Mouse (Mus musculus) right cerebral cortex, adult 2 months (tissue): ENCODE measurements around the gene Sesn1.
A peak's percentile ranks its signal among the peaks of the same experiment; 100 is the strongest.

Source experiments
- DNase-seq, 2 experiments: peaks; one replicate each; pipeline ENCODE4 v3.0.0; 2021 to 2022; ENCODE audit warnings: low spot score in 2 of 2

Sesn1 gene

DNA sequence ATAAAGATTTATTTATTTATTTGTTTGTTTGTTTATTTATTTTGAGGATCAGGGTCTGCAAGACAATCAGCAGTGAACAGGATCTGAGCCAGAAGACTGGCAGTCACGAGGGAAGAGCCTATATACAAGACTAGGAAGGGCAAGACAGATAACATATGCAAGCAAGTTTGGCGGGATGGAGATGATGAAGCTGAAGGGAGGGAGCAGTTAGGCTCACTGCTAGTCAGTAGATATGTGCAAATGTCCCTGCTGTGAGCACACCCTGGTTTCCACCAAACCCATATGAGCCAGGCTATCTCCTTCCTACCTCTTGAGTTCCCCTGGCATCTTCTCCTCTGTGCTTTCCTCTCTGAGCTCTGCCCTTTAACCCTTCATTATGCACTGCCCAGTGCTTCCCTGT, 61.8 kb downstream of the Sesn1 start:
- DNase-seq, result no peak

DNA sequence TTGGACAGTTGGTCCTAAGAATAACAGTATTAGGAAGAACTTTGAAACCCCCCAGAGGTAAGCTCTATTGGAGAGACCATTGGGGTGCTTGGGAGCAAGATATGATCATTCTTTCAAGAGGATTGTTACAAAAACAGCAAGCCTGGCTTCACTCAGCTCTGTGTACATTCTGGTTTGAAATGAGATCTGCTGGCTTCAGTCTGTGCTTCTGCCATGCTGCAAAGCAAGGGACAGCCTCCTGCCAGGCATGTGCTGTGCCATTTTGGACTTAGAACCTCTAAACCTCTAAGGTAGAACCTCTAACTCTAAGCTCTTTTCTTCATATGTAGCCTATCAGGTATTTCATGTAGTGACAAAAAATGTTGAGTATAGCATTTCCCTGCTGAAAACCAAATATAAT, 65.9 kb downstream of the Sesn1 start:
- no peak for DNase-seq

DNA sequence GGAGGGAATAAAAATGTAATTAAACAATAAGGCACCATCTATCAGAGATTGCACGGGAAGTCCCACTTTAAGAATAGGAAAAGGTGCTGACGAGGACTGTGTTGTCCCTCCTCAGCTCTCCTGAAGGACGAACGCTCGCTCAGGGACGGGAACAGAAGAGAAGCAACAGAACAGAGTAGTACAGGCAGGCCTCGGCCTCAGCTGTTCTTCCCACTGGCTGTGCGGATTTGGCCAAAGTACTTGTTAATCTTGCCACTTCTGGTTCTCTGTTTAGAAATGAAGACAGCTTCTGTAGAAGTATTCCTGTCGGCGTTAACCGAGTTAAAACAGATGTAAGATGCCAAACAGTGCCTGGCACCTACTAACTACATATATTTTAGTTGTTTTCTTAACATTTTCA, 68.6 kb downstream of the Sesn1 start:
- no peak for DNase-seq

DNA sequence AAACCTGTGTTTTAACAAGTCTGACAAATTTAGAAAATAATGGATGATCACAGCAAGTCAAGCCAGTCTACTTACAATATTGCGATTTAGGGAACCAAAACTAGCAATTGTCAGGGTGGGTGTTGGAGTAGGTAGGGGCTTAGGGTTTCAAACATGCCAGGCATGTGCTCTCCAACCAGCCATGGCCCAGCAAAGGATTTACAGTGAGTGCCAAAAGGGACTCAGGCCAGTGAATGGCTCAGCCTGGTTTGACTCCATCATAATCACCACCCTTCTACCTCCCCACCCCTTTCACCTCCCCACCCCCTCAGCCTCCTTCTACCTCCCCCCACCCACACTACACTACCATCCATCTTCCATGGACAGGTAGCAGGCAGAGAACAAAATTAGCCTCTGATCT, 69.9 kb downstream of the Sesn1 start:
- DNase-seq, result no peak

DNA sequence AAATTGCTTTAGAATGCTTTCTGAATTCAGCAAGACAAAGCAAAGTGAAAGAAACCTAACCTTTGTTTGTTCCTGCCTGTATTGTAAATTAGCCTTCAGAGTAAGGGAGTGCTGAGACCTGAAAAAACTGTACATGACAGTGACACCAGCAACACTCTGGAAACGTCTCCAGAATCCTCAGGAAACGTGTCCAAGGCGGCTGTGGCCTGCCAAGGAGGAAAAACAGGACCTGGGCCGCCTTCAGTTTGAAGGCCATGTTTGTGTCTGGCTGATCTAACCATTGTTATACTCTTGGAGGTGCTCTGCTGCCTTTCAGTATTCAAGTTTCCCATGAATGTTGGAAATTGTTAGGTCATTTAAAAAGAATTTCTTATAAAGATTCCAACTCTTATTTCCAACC, 70.5 kb downstream of the Sesn1 start:
- DNase-seq, result no peak

DNA sequence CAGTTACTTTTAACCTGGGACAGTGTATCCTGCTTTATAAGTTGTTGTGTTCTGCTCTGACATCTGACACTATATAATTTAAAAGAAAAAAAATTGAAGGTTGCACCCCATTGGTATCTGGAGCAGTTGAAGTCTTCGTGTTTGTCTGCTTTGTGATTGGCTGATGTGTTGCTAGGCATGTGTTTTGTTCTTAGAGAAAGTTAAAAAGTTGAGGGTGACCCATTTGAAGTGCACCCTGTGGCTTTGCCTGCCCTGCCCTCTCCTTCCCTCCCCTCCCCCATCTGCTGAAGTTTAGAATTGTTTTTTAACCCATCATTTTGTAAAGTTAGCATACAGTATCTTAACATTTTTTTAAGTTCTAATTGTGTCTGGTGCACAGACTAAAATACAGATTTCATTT, 71.0 kb downstream of the Sesn1 start:
- no peak for DNase-seq

DNA sequence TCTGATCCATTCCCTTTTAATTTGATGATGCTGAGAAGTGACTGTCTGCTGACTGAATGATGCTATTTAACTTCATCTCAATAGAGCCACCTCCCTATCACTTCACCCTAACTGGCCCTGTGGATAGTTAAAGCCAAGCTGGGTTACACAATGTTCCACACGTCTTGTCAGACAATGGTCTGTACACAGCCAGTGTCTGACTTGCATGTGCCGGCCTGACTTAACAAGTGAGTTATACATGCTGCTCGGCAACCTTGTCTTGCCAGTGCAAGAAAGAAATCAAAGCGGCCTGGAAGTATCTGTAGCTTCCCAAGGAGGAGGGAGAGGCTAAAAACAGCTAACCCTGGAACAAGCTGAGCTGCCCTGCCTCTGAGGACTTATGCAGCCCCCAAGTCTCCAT, 71.7 kb downstream of the Sesn1 start:
- DNase-seq, result no peak

DNA sequence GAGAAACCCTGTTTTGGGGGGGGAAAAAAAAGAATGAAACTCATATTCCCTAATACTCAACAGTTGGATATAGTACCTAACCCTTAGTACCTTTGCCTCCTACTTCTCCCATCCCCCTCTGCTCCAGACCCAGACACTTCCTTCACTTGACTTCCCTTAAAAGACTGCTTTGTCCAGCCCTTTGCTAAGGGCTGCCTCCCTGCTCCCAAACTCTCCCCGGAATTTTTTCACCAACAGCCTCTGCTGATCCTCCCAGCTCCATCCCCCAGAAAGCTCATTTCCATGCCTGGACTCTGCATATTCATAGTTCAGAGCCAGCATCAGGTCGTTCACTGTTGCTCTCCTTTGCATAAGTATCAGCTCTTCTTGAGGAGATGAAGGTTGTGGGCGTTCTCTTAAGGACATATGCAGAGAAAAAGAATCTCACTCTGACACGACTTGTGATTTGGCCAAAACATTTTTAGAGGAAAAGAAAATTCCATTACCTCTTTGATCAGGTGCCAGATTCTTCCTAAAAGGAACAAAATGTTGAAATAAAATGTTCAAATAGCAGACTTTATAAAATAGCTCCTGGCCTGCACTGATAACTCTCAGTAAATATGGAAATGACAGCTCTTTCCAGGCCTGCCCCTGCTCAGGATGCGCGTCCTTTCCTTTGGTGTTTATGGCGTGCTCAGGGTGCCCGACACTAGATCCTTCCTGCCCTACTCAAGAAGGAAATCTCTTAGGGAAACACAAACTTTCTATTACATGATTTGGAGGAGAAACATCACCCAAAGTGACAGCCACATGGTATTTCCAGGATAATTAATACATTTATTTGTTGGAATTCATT, 74.2 kb downstream of the Sesn1 start:
- no peak for DNase-seq

DNA sequence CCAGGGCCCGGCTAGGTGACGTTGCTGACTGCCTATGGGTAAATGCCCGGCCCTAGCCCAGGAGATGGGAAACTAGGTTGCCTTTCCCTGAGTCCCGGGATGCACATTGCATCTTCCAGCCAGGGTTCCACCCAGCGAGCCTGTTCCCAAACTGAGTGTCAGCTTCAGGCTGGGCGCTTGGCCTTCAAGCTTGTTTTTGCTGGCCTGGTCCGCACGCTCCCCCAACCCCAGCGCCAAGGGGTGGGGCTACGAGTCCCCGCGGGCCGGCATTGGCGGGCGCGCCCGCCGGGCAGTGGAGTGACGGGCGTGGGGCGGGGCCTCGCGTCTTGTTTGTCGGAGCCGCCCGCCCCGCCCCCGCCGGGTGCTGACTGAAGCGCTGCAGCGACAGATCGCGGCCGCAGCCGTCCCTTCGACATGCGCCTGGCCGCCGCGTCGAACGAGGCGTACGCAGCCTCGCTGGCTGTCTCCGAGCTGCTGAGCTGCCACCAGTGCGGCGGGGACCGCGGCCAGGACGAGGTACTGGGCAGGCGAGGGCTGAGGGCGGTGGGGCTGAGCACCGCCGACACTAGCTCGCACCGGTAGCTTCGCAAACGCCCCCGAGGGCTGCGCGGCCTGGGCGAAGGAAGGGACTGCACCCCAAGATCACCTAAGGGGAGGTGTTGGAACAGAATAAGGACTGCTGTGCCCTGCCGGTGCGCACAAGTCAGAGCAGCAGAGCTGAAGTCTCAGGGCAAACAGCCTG, 77.5 kb downstream of the Sesn1 start:
- DNase-seq, result peak; percentile 88 to 94

DNA sequence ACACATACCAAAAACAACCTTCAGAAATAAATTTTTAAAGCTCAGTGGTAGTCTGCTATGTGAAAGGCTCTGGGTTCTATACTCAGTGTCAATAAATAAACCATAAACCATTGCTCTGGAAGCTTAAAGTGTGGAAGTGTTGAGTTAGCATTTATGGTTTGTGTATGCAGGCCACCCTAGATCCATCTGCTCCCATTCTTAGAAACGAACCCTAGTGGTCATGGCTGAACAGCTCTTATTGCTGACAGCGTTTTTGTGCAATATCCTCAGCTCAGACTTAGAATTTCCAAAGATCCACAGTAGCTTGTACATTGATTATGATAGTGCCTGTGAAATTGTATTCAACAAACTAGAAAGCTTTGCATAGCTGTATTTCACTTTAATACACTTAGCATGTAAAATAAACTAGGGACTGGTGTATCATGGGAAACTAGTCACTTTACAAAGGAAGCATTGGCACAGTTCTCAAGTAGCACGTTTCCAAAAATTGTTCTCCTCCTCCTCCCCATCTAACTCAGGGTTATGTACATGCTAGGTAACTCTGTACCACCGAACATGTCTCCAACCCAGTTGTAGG, 78.7 kb downstream of the Sesn1 start:
- DNase-seq, result no peak

DNA sequence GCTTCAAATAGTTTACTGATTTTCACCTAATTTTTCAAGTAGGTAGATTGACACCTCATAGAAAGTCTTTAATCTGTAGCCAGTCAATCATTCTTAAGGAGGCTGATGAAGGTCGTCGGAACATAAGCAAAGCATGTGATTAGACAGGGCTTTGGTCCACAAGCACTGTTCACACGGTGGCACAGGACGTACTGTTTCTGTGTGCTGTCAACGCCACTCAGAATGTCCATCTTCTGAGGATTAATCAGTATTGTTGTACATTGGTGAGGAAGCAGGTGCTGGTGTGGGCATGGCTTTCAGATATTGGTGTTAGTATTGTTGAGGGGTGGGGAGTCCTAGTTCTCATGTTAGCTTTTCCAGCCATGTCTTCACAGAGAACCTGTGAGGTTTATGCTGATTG, 79.8 kb downstream of the Sesn1 start:
- no peak for DNase-seq

DNA sequence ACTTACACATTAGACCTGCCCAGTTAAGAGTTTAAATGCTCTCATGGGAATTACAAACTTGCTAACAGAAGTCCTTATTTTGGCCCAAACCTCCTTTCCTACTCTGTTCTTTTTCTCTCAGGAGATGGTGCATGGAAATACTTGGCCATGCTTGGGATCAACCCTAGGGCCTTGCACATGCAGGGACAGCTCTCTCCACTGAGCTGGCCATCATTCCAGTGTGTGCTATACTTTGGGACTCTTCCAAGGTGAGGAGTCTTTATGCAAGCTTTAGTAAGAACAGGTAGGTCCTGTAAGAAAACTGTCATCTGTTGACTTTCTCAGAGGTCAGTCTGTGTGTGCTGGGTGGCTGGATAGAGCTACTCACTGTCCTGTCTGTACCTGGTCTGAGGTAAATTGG, 80.8 kb downstream of the Sesn1 start:
- DNase-seq, result no peak

DNA sequence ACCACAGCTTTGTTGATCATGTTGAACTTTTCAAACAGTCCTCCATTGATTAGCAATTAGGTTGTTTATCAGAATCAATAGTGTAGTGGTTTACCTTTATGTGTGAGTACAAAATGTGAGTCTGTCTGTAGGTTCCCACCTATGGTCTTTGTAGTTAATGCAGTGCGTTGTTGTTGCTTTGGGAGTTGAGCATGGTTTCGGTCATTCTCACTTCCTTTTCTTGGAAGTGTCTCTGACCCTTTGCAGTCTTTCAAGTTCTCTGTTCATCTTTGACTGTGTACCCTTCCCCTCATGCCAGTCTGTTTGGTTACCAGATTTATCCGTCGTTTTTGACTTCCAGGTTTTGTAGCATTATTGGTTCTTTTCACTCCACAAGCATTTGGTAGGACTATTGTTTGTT, 81.6 kb downstream of the Sesn1 start:
- no peak for DNase-seq

DNA sequence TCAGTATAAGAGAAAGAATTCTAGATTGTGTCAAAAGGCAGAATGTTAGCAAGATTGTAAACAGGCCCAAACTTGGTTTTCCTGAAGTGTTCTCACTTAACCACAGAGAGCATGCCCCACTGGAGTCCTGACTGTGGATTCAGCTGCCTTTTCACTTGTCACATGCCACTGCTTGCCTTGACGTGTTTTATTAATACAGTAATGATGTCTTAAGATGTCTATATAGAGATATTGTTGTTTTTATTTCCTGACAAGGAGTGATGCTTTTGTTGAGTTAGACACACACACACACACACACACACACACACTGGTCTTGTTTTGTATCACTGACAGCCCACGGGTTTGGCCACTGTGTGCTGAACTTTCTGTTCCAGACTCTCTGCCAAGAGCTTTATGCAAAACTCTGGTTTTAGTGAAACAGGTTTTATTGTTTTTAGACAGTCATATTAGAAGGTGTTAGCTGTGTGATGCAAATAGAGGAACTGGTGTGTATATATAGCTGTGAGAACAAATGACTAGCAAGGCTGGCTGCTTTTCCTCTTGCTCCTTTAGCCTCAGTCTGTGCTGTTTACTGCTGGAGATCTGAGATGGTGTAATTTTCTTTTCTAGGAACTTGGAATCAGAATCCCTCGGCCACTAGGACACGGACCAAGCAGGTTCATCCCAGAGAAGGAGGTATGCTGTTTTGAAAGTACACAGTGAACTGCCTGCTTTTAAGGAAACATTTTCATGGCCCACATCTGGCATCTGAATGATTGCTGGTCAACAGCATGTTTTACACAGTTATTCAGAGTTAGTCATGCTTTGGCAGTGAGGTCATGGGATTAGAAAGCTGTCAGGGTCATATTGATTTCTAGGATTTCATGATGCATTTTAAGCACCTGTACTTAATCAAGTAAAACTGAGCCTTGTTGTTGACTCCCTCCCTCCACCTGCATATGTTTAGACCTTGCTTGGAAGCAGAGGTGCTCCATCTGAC, 84.0 kb downstream of the Sesn1 start:
- peak in 1 of 2 experiments; percentile 51 for DNase-seq

DNA sequence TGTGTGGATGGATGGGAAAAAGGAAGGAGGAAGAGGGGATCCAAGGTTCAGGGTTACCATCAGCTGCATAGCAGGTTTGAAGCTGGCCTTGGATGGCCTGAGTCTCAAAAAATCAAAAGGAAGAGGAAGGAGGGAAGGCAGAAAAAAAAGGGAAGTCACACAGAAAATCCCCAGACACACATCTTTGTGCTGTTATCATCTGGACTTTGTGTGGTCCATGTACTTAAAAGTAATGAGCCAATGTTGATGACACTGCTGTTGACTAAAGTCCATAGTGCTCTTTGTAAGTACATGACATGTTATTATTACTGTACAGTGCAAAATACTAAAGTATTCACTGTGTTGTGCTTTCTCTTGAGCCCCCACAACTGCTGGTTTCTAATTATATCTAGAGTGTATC, 86.7 kb downstream of the Sesn1 start:
- no peak for DNase-seq

DNA sequence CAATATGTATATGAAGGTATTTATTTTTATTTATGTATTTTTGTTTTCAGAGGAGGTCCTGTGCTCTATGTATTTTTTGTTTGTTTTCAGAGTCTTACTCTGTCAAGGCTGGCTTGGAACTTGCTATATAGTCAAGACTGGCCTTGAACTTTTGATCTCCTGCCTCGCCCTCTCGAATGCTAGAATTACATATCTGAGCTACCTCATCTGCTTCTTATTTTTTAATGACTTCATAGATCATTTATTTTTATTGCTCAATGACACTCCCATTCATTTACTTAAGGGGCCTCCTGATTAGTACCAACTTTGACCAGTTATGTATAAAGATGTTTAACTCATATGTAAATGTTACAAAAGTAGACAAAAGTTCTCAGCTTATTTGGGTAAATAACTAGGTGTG, 87.1 kb downstream of the Sesn1 start:
- no peak for DNase-seq

DNA sequence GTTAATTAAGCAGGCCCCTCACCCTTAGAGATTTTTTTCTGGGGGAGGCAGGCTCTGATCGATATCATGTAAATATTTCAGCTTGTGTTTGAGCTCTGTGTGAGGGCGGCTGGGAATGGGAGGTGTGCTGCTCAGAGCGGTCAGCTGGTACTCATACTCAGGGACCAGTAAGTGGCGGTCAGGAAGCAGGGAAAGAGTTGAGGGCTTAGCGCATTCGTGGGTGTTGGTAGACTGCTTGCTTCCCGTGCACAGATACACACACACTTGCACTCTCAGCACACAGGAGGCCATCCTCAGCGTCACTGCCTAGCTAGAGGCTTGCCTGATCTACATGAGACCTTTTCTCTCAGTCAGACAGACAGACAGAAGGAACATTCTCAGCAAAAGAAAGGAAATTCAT, 91.7 kb downstream of the Sesn1 start:
- DNase-seq, result no peak

DNA sequence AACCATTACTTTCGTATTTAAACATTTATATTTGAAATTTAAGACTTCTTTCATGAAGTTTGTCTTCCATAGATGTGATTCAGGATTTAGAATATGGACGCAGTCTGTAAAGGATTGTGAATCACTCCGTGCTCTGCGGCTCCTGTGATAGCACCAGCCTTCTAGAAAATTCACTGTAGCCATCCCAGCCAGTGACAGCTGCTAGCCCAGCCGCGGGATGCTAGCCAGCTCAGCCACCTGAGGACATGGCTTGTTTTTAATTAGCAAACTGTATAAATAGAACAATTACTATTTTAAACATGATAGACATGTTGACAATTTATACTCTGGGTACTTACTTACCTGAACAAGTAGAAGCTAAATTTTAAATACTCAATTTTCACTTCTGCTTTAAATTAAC, 92.1 kb downstream of the Sesn1 start:
- DNase-seq, result no peak

DNA sequence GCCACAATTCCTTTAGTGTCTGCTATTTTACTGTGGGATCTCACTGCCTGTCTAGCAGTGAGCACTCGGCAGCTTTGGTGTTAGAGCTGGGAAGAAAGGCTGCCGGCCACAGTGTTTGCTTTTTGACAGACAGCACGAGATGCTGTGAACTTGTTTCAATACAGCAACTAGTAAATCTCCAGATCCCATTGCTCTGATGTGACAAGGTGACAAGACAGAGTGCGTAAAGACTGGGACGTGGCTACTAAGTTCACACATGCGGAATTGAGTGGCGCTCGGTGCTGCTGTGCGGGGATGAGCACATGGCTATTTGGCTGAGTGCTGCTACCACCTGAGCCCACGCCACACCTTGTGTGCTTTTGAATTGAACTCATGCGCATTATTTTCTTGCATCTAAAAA, 97.7 kb downstream of the Sesn1 start:
- no peak for DNase-seq

DNA sequence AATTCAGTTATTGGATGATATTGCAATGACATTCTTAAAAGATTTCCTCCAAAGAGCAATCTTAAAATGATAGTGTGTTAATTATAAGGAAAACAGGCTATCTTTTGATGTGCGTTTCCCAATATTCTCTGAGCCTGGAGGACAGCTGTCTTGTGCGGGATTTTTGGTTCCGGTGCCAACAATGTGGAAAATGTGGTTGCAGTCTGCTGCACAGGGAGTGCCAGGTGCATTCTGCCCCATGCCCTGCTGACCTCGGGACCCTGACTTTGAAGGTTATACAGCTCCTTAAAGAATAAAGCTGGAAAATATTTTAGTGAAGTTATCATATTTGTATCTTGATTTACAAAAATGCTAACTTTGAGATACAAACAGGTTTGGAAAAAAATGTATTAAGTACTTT, 98.2 kb downstream of the Sesn1 start:
- DNase-seq, result no peak

DNA sequence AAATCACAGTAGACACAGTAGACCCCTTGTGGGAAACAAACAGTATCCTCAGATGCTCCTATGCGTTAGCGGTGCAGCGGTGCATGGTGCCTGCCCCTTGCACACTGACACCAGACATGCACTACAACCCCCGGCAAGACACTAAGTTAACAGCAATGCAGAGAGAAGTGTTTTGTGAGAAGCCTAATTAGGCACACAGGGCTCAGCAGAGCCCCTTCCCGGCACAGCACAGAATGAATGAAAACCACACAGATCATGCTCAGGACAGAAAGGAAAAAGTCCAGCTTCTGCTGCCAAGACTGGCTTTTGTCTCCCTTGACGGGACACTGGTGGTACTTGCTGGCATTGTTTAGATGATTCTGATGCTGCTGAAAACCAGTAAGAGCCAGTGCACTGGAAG, 99.2 kb downstream of the Sesn1 start:
- no peak for DNase-seq
